Mouse (Mus musculus) kidney, adult 8-10 months (tissue): ENCODE data around the gene Ppm1d.

Experiments
- DNase-seq, 2 experiments: peaks; one replicate each; pipeline ENCODE4 v3.0.0; 2022

The Ppm1d gene

GRCm38 (mm10) chr11:85329167-85329894 lies 18.3 kb downstream of the Ppm1d start:
- no peak for DNase-seq

GRCm38 (mm10) chr11:85334778-85335177 lies 23.7 kb downstream of the Ppm1d start:
- peak; percentile 37 to 68 for DNase-seq

DNA sequence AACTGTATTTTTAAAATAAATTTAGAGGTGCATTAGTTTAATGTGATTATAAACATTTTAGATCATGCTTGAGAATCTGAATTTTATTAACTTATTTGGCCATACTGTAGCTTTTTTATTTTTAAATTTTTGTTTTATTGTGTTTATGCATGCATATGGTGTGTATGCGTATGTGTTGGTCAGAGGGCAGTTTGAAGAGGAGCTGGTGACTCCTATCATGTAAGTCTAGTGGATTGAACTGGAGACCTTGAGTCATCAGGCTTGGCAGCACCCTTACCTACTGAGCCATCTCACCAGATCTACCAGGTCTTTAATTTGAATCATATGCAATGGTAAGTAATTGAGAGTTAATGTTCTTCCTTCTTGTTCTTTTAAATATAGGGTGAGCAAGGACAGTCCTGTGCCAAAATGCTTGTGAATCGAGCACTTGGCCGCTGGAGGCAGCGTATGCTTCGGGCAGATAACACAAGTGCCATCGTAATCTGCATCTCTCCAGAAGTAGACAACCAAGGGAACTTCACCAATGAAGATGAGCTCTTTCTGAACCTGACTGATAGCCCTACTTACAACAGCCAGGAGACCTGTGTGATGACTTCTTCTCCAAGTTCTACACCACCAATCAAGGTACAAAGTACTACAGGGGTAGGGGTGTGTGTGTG lies 28.3 kb downstream of the Ppm1d start:
- no peak for DNase-seq

DNA sequence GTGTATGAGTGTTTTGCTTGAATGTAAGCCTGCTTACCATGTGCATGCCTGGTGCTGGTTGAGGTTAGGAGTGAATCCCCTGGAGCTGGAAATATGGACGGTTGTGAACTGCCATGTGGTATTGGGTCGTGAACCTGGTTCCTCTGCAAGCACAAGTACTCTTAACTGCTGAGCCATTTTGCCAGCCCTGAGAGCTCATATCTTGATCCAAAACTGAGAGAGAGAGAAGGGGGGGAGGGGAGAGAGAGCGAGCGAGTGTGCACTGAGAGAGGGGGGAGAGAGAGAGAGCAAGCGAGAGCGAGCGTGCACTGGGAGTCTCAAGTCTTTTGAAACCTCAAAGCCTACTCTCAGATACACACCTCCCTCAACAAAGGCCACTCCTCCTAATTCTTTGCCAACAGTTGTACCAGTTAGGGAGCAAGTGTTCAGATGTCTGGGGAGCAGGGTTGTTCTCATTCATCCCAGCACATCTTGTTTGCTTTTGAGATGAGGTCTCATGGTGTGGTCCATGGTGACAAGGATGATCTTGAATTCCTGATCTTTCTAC lies 29.1 kb downstream of the Ppm1d start:
- no peak for DNase-seq

DNA sequence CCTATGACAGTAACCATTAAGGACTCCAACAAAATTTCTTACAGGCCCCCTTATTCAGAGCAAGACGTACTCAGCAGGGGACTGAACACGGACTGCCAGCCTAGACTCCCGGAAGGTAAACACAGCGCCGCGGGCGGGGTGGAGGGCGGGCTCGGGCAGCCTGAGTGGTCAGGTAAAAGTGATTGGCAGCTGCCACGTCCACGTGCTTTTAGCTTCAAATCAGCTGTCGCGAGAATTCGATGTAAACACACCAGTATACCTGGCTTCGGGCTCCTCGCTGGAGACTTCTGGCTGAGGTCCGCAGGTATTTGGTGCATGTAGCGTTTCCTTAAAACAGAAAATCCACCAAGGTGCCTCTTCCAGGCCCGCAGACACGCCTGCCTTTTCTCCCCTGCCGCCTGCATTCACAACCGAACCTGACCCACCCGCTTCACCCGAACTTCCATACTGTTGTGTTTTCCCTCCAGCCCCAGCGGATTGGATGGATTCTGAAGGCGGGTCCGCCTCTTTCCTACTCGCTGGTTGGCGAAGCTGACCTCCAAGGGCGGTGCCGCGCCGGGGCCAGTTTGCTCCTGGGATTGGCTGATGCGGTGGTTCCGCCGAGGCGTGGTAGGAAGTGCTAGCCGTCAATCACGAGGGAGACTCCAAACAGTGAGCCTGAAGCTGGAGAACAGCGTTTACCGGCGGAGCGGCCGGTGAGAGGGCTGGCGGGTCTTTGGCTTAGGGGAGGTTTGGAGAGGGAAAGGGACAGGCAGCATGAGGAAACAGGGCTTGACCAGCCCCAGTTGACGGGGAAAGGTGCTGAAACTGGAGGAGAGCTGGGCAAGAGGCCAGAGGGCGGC lies 41.7 kb downstream of the Ppm1d start, which contains the start of gene Bcas3:
Gene Bcas3 (plus strand): TSS at position 629 of the 842 bp plus-strand sequence.
- peak; percentile 99 for DNase-seq

DNA sequence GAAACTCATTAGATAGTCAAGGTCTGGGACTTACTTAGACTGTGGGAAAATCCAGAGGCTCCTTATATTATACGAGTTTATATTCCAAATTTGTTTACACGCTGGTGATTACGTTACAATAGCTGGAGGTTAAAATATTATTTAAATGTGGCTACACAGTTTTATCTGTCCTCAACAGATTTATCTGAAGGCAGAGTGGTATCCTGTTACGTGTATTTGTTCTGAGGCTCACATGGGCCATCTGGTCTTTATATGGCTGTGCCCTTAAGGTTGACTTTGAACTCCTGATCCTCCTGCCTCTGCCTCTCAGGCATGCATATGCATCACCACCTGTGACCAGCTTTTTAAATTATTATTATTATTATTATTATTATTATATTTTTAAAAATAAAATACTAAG lies 42.8 kb downstream of the Ppm1d start:
- DNase-seq = no peak

- no peak for DNase-seq
These were observed 48.6 kb downstream of the Ppm1d start for GRCm38 (mm10) chr11:85359641-85360040.

DNA sequence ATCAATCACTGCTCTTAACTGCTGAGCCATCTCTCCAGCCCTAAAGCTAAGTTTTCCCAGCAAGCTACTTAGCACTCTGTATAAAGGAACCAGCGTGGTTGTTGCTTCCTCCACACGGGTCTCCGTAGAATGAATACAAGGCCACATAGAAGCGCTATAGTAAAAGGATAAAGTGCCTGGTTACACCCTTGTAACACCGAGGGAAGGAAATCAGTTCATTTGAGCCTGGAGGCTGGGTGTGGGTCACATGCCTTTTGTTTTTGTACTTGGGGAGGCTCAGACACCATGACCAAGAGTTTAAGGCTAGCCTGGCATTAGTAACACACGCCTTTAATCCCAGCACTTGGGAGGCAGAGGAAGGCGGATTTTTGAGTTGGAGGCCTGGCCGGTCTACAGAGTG lies 50.6 kb downstream of the Ppm1d start:
- DNase-seq = no peak

DNA sequence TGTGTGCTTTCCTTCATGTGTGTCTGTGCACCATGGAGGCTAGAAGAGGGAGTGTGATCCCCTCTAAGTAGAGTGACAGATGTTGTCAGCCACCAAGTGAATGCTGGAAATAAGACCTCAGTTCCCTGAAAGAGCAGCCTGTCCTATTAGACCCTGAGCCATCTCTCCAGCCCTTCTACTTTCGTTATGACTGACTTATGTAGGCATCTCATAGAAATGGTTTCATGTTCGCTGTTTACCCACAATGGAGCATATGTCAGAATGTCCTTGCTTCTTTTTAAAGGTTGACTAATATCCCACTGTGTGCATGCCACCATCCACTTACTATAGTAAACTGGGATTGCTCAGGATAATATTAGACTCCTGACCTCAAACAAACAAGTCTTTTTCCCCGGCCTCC lies 55.1 kb downstream of the Ppm1d start:
- DNase-seq = no peak

GRCm38 (mm10) chr11:85367823-85368222 lies 56.8 kb downstream of the Ppm1d start:
- no peak for DNase-seq

DNA sequence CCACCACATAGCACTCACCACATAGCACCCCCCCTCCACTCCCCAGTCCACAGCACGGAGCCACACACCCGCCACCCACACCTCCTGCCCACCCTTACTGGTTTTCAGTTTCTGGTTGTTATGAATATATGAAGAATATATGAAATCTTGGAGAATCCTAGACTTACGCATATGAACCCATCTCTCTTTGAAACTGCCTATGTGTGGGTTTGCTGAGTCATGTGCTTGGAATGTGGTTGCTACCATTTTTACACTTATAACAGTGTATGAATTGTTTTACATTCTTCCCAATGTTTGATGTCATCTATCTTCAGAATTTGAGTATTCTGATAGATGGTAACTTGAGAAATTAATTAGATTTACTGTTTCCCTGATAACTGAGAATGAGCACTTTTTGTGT lies 68.0 kb downstream of the Ppm1d start:
- no peak for DNase-seq

- DNase-seq = no peak
These were observed 69.0 kb downstream of the Ppm1d start for GRCm38 (mm10) chr11:85380046-85380445.

- DNase-seq = peak; percentile 58 to 76
These were observed 71.0 kb downstream of the Ppm1d start for GRCm38 (mm10) chr11:85382055-85382454.

DNA sequence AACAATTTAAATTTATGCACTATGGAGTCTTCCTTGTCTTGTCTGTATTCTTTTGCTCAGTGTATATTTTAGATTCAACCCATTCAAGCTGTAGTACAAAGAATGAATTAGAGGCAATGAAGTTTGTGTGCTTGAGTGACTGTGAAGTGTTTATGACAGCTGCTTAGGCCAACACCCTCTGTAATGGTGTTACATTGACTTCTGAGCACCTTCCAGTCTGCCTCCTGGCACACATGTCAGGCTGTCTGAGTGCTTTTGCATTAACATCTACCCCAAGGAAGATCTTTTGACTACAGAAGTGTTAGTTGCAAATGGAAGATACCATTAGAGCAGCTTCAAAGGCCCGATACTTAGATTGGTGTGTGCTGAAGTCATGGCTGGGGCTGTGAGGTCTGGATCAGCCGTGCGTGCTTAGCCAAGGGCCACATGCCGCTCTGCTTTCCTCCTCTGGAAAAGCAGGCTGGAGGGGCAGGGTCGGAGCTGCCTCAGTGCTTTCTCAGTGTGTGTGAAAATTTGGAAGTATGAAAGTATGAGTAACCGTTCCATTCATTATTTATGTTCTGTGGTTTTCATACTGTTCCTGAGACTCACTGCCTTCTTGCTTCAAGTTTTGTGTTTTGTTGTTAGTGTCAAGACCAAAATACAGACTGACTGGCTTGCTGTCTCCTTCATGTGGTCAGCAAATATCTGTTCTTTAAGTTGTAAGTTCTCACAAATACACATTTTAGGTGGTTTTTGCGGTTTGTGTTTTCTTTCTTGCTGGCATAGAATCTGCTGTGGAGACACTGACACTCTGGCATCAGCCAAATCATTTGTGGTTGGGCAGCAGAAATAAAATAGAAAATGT lies 73.2 kb downstream of the Ppm1d start:
- no peak for DNase-seq

DNA sequence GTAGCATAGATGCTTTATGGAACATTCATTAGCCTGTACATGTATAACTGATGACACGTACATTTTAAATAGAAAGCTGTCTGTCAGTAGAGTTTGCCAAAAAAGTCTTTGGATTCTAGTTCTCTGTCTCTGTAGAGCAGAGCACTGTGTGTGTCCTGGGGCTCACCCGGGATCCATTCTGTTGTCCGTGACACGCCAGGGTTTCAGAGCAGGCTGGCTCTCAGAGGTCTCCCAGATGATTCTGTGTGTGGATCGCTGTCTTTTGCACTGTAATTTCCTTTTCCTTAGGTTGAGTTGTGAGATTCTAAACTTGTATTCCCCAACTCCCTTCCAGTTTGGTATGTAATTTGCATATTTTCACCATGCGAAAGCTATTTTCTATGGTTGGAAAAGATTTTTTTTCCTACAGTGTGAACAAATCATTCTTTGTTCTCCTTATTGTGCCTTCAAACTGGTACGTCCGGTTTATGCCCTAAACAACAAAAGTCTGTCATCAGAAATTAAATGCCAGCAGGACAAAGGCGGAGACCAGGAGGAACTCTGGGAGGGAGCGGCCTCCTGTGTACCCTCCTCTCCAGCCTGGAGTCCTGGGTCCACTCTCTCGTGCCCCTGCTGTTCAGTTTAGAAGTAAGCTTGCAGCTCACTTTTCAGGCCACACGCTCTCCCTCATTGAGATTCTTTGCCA lies 81.3 kb downstream of the Ppm1d start:
- DNase-seq = no peak

DNA sequence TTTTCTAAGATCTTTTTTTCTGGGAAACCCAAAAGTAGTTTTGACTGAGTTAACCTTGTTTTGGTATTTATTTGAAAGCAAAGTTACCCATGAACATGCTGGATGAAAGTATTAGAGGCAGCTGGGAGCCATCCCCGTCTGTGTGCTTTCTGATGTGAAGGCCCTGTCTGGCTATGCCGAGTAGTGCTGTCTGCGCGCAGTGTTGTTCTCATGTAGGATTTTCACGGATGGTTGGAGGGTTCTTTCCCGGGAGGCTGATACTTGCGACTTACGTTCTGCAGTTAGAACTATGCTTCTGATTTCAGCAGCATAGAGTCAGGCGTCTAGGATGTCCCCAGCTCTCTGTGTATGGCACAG lies 81.8 kb downstream of the Ppm1d start:
- no peak for DNase-seq

DNA sequence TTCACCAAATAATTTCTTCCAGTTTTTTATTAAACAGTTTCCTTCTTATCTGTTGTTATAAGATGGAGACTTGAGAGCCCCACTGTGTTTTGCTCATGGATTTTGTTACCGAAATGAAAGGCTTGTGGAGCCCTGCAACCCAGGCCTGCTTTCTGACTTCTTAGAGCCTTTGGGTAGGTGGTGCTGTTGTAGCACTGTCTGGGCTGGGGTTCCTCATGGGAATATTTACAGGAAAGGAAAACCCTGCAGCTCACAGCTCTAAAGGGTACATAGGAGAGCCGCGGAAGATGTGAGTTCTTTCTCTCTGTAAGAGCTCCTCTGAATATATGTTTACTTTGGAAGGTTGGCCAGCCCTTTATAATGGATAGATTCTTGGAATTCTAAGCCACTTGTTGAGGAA lies 82.9 kb downstream of the Ppm1d start:
- DNase-seq = no peak

- no peak for DNase-seq
These were observed 84.3 kb downstream of the Ppm1d start for GRCm38 (mm10) chr11:85395361-85395760.
